Mouse (Mus musculus) neural tube, embryonic 14.5 days (tissue): Measurements from ENCODE around the gene Hic1. TPM values are rescaled to one million over a fixed set of nuclear protein-coding genes. Genes with fewer than 3 reads are reported as not detected.

ENCODE experiments used
- ATAC-seq: fragments of 200-750 bp; cut with Nextera tagmentation; 2 replicates; pipeline ENCODE4 v1.8.0; 2017; ENCODE audit warnings: low read depth, mild to moderate bottlenecking, moderate TSS enrichment, moderate library complexity
- H3K27ac ChIP-seq: fragments of 300-500 bp; sonication (generic); 2 replicates; pipeline ENCODE4 v1.5.1; 2014; ENCODE audit warnings: low read depth, mild to moderate bottlenecking, control low read depth, low read length, moderate library complexity, mixed read lengths
- H3K27me3 ChIP-seq: fragments of 300-500 bp; sonication (generic); 2 replicates; pipeline ENCODE4 v1.6.1; 2014; ENCODE audit warnings: low read length; ENCODE audit not compliant: control insufficient read depth, insufficient read depth
- H3K36me3 ChIP-seq: fragments of 300-500 bp; sonication (generic); 2 replicates; pipeline ENCODE4 v1.6.1; 2014; ENCODE audit warnings: low read length, mixed read lengths; ENCODE audit not compliant: control insufficient read depth, insufficient read depth
- H3K4me1 ChIP-seq: fragments of 300-500 bp; sonication (generic); 2 replicates; pipeline ENCODE4 v1.6.1; 2014; ENCODE audit warnings: low read length; ENCODE audit not compliant: control insufficient read depth, insufficient read depth
- H3K4me2 ChIP-seq: fragments of 300-500 bp; sonication (generic); 2 replicates; pipeline ENCODE4 v1.6.1; 2014; ENCODE audit warnings: mild to moderate bottlenecking, low read depth, low read length, control low read depth
- H3K4me3 ChIP-seq: fragments of 300-500 bp; sonication (generic); 2 replicates; pipeline ENCODE4 v1.5.1; 2014; ENCODE audit warnings: low read depth, low read length, control low read depth, mixed read lengths
- H3K9ac ChIP-seq: fragments of 300-500 bp; sonication (generic); replicated peaks from 2 replicates; pipeline ENCODE4 v1.6.1; 2014; ENCODE audit warnings: low read depth, mild to moderate bottlenecking, control low read depth, low read length, mixed read lengths
- H3K9me3 ChIP-seq: fragments of 300-500 bp; sonication (generic); 2 replicates; pipeline ENCODE4 v1.6.1; 2016; ENCODE audit warnings: low read length; ENCODE audit not compliant: control insufficient read depth
- WGBS: fragments of 180-500 bp; shearing (Covaris S2); extraction: QIAGEN DNeasy Blood & Tissue Kit; methylation state at CpG from one replicate; pipeline ENCODE4 v1.1.7; 2014; 5-methylcytosine and 5-hydroxymethylcytosine counted together
- polyA plus RNA-seq: library from polyadenylated mRNA; unstranded; fragments of >200 nt; fragmentation: Nextera tagmentation; extraction: Ambion mirVana; gene quantifications from 2 replicates; pipeline ENCODE4 v1.2.1, GENCODE M21; 2014

Hic1 gene
- polyA plus RNA-seq, 1 experiment from 2014 or later: 0.33 TPM

- no peak overlapping the region for H3K27ac ChIP-seq
- no peak for ATAC-seq
- H3K4me1 ChIP-seq: peaks cover 17% of the 10 kb centered on the region
- H3K36me3 ChIP-seq: no peaks in the 10 kb centered on the region
- no peaks in the 10 kb centered on the region for H3K27me3 ChIP-seq
- no peaks in the 10 kb centered on the region for H3K9me3 ChIP-seq
- H3K9ac ChIP-seq: no peak overlapping the region
- 95% methylated on average over 1 of the region's 1 CpGs for WGBS
- no peak overlapping the region for H3K4me2 ChIP-seq
- H3K4me3 ChIP-seq: no peak overlapping the region
Measured at GRCm38 (mm10) chr11:75150346-75150745, 19.0 kb downstream of the Hic1 start.

- peak overlapping the region; percentile 77; the same call in 1 of the 2 replicates for H3K27ac ChIP-seq
- peaks cover 17% of the 10 kb centered on the region for H3K4me1 ChIP-seq
- ATAC-seq: no peak
- WGBS: 80% methylated on average over 11 of the region's 11 CpGs
- no peak overlapping the region for H3K4me2 ChIP-seq
- H3K9me3 ChIP-seq: no peaks in the 10 kb centered on the region
- H3K36me3 ChIP-seq: peaks cover 7% of the 10 kb centered on the region
- no peak overlapping the region for H3K9ac ChIP-seq
- H3K4me3 ChIP-seq: no peak overlapping the region
- H3K27me3 ChIP-seq: no peaks in the 10 kb centered on the region
Measured at GRCm38 (mm10) chr11:75148332-75149035, 20.8 kb downstream of the Hic1 start.

- no peaks in the 10 kb centered on the region for H3K27me3 ChIP-seq
- H3K4me2 ChIP-seq: no peak overlapping the region
- peaks cover 13% of the 10 kb centered on the region for H3K36me3 ChIP-seq
- 26% methylated on average over 3 of the region's 3 CpGs for WGBS
- no peak overlapping the region for H3K9ac ChIP-seq
- peak overlapping the region; percentile 77 for H3K27ac ChIP-seq
- H3K9me3 ChIP-seq: no peaks in the 10 kb centered on the region
- peaks cover 17% of the 10 kb centered on the region for H3K4me1 ChIP-seq
- no peak overlapping the region for H3K4me3 ChIP-seq
- ATAC-seq: peak; percentile 75; the same call in 1 of the 2 replicates
Measured at GRCm38 (mm10) chr11:75147846-75148168, 21.5 kb downstream of the Hic1 start.

- Histone ChIP-seq H3K4me2 (0 out of 2 replicates have a peak overlapping the region, but pooled peaks have one; percentile 6), H3K4me1 (peaks cover 17% of the 10 kb centered on the region), H3K27ac (peak overlapping the region; percentile 77), H3K4me3 (no peak overlapping the region), H3K36me3 (peaks cover 14% of the 10 kb centered on the region), H3K27me3 (no peaks in the 10 kb centered on the region), H3K9ac (no peak overlapping the region), H3K9me3 (no peaks in the 10 kb centered on the region)
- peak; percentile 89 for ATAC-seq
- WGBS: 12% methylated on average over 11 of the region's 11 CpGs
Measured at GRCm38 (mm10) chr11:75147106-75147845, 22.0 kb downstream of the Hic1 start.

- Histone ChIP-seq H3K4me2 (no peak overlapping the region), H3K27ac (no peak overlapping the region), H3K9me3 (no peaks in the 10 kb centered on the region), H3K36me3 (peaks cover 14% of the 10 kb centered on the region), H3K27me3 (no peaks in the 10 kb centered on the region), H3K9ac (no peak overlapping the region), H3K4me1 (peaks cover 17% of the 10 kb centered on the region), H3K4me3 (no peak overlapping the region)
- no peak for ATAC-seq
- 77% methylated on average over 2 of the region's 2 CpGs for WGBS
Measured at GRCm38 (mm10) chr11:75145841-75146240, 23.5 kb downstream of the Hic1 start.

- Histone ChIP-seq H3K4me3 (no peak overlapping the region), H3K27ac (no peak overlapping the region), H3K4me2 (no peak overlapping the region), H3K4me1 (peaks cover 20% of the 10 kb centered on the region), H3K9ac (no peak overlapping the region), H3K36me3 (peaks cover 14% of the 10 kb centered on the region), H3K9me3 (no peaks in the 10 kb centered on the region), H3K27me3 (no peaks in the 10 kb centered on the region)
- ATAC-seq: no peak
- 90% methylated on average over 4 of the region's 4 CpGs for WGBS
Measured at GRCm38 (mm10) chr11:75142749-75143148, 26.6 kb downstream of the Hic1 start.

DNA sequence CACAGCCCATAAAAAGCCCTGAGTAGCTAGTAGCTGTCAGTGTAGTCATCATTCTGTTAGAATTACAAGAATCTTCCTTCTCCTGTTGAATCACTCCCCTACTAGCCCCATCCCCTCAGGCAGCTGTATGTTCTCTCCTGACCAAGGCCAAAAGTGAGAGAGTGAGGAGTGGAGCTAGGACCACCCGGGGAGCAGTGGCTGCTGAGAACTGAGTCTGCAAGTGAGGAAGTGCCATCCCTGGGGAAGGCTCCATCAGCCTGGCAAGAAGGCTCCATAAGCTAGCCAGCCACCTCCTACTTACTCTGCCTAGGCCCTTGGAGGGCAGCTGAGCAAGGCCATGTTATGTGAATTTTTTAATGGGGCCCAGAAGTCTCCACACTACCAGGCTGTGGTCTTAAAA lies 27.4 kb downstream of the Hic1 start:
- Histone ChIP-seq H3K27me3 (no peaks in the 10 kb centered on the region), H3K27ac (no peak overlapping the region), H3K36me3 (peaks cover 14% of the 10 kb centered on the region), H3K9ac (no peak overlapping the region), H3K4me3 (no peak overlapping the region), H3K4me1 (peaks cover 12% of the 10 kb centered on the region), H3K9me3 (no peaks in the 10 kb centered on the region), H3K4me2 (no peak overlapping the region)
- WGBS: 67% methylated on average over 1 of the region's 1 CpGs
- no peak for ATAC-seq

GRCm38 (mm10) chr11:75141038-75141437 lies 28.3 kb downstream of the Hic1 start:
- H3K27me3 ChIP-seq: no peaks in the 10 kb centered on the region
- H3K36me3 ChIP-seq: peaks cover 14% of the 10 kb centered on the region
- H3K27ac ChIP-seq: no peak overlapping the region; the same call in 1 of the 2 replicates
- ATAC-seq: no peak
- H3K4me1 ChIP-seq: peaks cover 9% of the 10 kb centered on the region; the same call in 1 of the 2 replicates
- 76% methylated on average over 3 of the region's 3 CpGs for WGBS
- no peak overlapping the region for H3K4me2 ChIP-seq
- no peaks in the 10 kb centered on the region for H3K9me3 ChIP-seq
- H3K9ac ChIP-seq: no peak overlapping the region
- H3K4me3 ChIP-seq: no peak overlapping the region

- Histone ChIP-seq H3K9me3 (no peaks in the 10 kb centered on the region), H3K9ac (no peak overlapping the region), H3K27ac (no peak overlapping the region; the same call in 1 of the 2 replicates), H3K4me2 (no peak overlapping the region), H3K27me3 (no peaks in the 10 kb centered on the region), H3K4me1 (peaks cover 9% of the 10 kb centered on the region; the same call in 1 of the 2 replicates), H3K4me3 (no peak overlapping the region), H3K36me3 (peaks cover 14% of the 10 kb centered on the region)
- WGBS: 76% methylated on average over 5 of the region's 5 CpGs
- no peak for ATAC-seq
Measured at GRCm38 (mm10) chr11:75140431-75140830, 28.9 kb downstream of the Hic1 start.
